Mouse (Mus musculus) heart, embryonic 12.5 days (tissue): ENCODE results near the gene Zfp638. TPM values are rescaled to one million over a fixed set of nuclear protein-coding genes. Genes with fewer than 3 reads are reported as not detected.

Source experiments
- ATAC-seq: fragments of 200-750 bp; cut with Nextera tagmentation; 2 replicates; pipeline ENCODE4 v1.8.0; 2017; ENCODE audit warnings: moderate TSS enrichment, moderate library complexity; ENCODE audit not compliant: insufficient number of reproducible peaks, low FRiP score
- H3K27ac ChIP-seq: fragments of 300-500 bp; sonication (generic); 2 replicates; pipeline ENCODE4 v1.5.1; 2016; ENCODE audit warnings: mild to moderate bottlenecking, moderate library complexity; ENCODE audit not compliant: poor library complexity, severe bottlenecking
- H3K27me3 ChIP-seq: fragments of 300-500 bp; sonication (generic); replicated peaks from 2 replicates; pipeline ENCODE4 v1.6.1; 2016; ENCODE audit warnings: mild to moderate bottlenecking, moderate library complexity
- H3K36me3 ChIP-seq: fragments of 300-500 bp; sonication (generic); 2 replicates; pipeline ENCODE4 v1.6.1; 2016; ENCODE audit warnings: mild to moderate bottlenecking, moderate library complexity
- H3K4me1 ChIP-seq: fragments of 300-500 bp; sonication (generic); replicated peaks from 2 replicates; pipeline ENCODE4 v1.6.1; 2016; ENCODE audit warnings: mild to moderate bottlenecking
- H3K4me2 ChIP-seq: fragments of 300-500 bp; sonication (generic); 2 replicates; pipeline ENCODE4 v1.6.1; 2016; ENCODE audit warnings: mild to moderate bottlenecking, moderate library complexity
- H3K4me3 ChIP-seq: fragments of 300-500 bp; sonication (generic); 2 replicates; pipeline ENCODE4 v1.5.1; 2016; ENCODE audit warnings: mild to moderate bottlenecking
- H3K9ac ChIP-seq: fragments of 300-500 bp; sonication (generic); 2 replicates; pipeline ENCODE4 v1.6.1; 2016; ENCODE audit warnings: mild to moderate bottlenecking, moderate library complexity
- H3K9me3 ChIP-seq: fragments of 300-500 bp; sonication (generic); replicated peaks from 2 replicates; pipeline ENCODE4 v1.6.1; 2016; ENCODE audit warnings: mild to moderate bottlenecking, moderate library complexity
- WGBS: fragments of 180-500 bp; shearing (Covaris S2); methylation state at CpG from one replicate; pipeline ENCODE4 v1.1.7; 2016; 5-methylcytosine and 5-hydroxymethylcytosine counted together
- polyA plus RNA-seq: library from polyadenylated mRNA; unstranded; fragments of >200 nt; fragmentation: Nextera tagmentation; extraction: Ambion mirVana; gene quantifications from 2 replicates; pipeline ENCODE4 v1.2.1, GENCODE M21; 2016

Zfp638 gene
- polyA plus RNA-seq, 1 experiment from 2014 or later = 53.2 TPM

GRCm38 (mm10) chr6:83914720-83915271 lies 47.9 kb downstream of the Zfp638 start:
- under 1% methylated on average over 40 of the region's 40 CpGs for WGBS
- peak overlapping the region; percentile 77 for H3K4me2 ChIP-seq
- H3K27me3 ChIP-seq = no peaks in the 10 kb centered on the region
- H3K4me1 ChIP-seq = no peaks in the 10 kb centered on the region
- no peaks in the 10 kb centered on the region for H3K36me3 ChIP-seq
- H3K27ac ChIP-seq = peak overlapping the region; percentile 88
- peak overlapping the region; percentile 99 for H3K9ac ChIP-seq
- H3K9me3 ChIP-seq = no peaks in the 10 kb centered on the region
- peak overlapping the region; percentile 94 for H3K4me3 ChIP-seq
- peak; percentile 76 for ATAC-seq

- Histone ChIP-seq H3K27ac (no peak overlapping the region), H3K9ac (no peak overlapping the region), H3K4me1 (peaks cover 6% of the 10 kb centered on the region; the same call in 1 of the 2 replicates), H3K27me3 (no peaks in the 10 kb centered on the region), H3K36me3 (peaks cover 16% of the 10 kb centered on the region), H3K4me2 (no peak overlapping the region), H3K9me3 (no peaks in the 10 kb centered on the region), H3K4me3 (no peak overlapping the region)
- no peak for ATAC-seq
- 73% methylated on average over 1 of the region's 1 CpGs for WGBS
Measured at GRCm38 (mm10) chr6:83927418-83927817, 60.5 kb downstream of the Zfp638 start.

- no peak overlapping the region for H3K4me2 ChIP-seq
- no peaks in the 10 kb centered on the region for H3K9me3 ChIP-seq
- peaks cover 16% of the 10 kb centered on the region for H3K36me3 ChIP-seq
- no peak overlapping the region for H3K27ac ChIP-seq
- H3K27me3 ChIP-seq = no peaks in the 10 kb centered on the region
- no peak overlapping the region for H3K9ac ChIP-seq
- no peak overlapping the region for H3K4me3 ChIP-seq
- H3K4me1 ChIP-seq = no peaks in the 10 kb centered on the region
- 70% methylated on average over 2 of the region's 2 CpGs for WGBS
- ATAC-seq = no peak
Measured at GRCm38 (mm10) chr6:83928225-83928624, 61.3 kb downstream of the Zfp638 start.

DNA sequence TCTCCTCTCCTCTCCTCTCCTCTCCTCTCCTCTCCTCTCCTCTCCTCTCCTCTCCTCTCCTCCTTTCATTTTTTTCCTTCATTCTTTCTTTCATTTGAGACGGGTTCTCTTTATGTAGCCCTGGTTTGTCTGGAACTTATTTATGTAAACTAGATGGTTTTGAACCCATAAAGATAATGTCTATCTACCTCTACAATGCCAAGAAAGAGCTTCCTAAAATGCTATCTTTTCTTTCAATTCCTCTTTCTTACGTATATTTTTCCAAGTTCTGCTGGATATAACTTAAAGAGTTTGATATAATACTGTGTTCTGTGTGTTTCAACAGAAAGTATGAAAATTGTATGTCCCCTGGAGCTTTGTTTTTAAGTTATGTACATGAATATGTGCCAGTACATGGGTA lies 72.6 kb downstream of the Zfp638 start:
- H3K9me3 ChIP-seq = no peaks in the 10 kb centered on the region
- 91% methylated on average over 2 of the region's 2 CpGs for WGBS
- H3K4me1 ChIP-seq = no peaks in the 10 kb centered on the region
- no peak overlapping the region for H3K4me2 ChIP-seq
- H3K27me3 ChIP-seq = no peaks in the 10 kb centered on the region
- H3K9ac ChIP-seq = no peak overlapping the region
- H3K27ac ChIP-seq = no peak overlapping the region
- peaks cover 32% of the 10 kb centered on the region for H3K36me3 ChIP-seq
- no peak overlapping the region for H3K4me3 ChIP-seq
- ATAC-seq = no peak

DNA sequence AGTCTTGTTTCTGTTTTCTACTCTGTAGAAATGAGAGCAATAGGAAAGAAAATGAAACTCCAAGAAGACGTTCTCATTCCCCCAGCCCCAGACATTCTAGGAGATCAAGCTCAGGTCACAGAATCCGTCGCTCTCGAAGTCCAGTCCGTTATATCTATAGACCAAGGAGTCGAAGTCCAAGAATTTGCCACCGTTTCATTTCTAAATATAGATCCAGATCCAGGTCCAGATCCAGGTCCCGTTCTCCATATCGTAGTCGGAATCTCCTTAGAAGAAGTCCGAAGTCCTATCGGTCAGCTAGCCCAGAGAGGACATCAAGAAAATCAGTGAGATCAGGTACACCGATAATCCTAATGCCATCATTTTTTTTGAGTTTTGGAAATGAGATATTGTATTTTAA lies 75.9 kb downstream of the Zfp638 start:
- no peak overlapping the region for H3K27ac ChIP-seq
- peaks cover 38% of the 10 kb centered on the region for H3K36me3 ChIP-seq
- no peaks in the 10 kb centered on the region for H3K4me1 ChIP-seq
- 83% methylated on average over 13 of the region's 13 CpGs for WGBS
- no peak for ATAC-seq
- H3K27me3 ChIP-seq = no peaks in the 10 kb centered on the region
- no peak overlapping the region for H3K9ac ChIP-seq
- H3K9me3 ChIP-seq = no peaks in the 10 kb centered on the region
- H3K4me2 ChIP-seq = no peak overlapping the region
- H3K4me3 ChIP-seq = no peak overlapping the region

- Histone ChIP-seq H3K36me3 (peaks cover 33% of the 10 kb centered on the region), H3K4me2 (no peak overlapping the region), H3K4me1 (no peaks in the 10 kb centered on the region), H3K27ac (no peak overlapping the region), H3K9me3 (no peaks in the 10 kb centered on the region), H3K27me3 (no peaks in the 10 kb centered on the region), H3K4me3 (no peak overlapping the region), H3K9ac (no peak overlapping the region)
- no peak for ATAC-seq
Measured at GRCm38 (mm10) chr6:83953603-83954002, 86.7 kb downstream of the Zfp638 start.

DNA sequence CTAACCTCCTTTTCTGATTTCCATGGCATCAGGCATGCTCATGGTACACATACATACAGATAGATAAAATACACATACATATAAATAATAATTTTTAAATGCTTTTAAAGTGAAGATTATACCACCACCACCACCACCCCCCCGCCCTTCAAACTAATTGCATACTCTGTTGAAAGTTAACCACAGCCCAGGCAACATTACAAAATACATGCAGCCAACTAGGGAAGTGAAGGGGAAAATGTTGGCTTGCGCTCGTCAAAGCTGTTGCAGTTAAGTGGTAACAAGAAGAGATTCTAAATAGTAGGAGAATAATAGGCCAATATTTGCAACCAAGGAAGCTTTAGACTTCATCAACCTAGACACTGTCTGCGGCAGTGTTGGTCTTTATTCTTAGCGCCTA lies 120.7 kb downstream of the Zfp638 start:
- H3K36me3 ChIP-seq = peaks cover 43% of the 10 kb centered on the region
- WGBS = 92% methylated on average over 5 of the region's 5 CpGs
- H3K4me3 ChIP-seq = no peak overlapping the region
- no peaks in the 10 kb centered on the region for H3K27me3 ChIP-seq
- no peaks in the 10 kb centered on the region for H3K4me1 ChIP-seq
- no peak overlapping the region for H3K27ac ChIP-seq
- H3K4me2 ChIP-seq = no peak overlapping the region
- no peak overlapping the region for H3K9ac ChIP-seq
- ATAC-seq = no peak
- H3K9me3 ChIP-seq = no peaks in the 10 kb centered on the region

- 80% methylated on average over 1 of the region's 1 CpGs for WGBS
- no peak overlapping the region for H3K4me3 ChIP-seq
- no peaks in the 10 kb centered on the region for H3K9me3 ChIP-seq
- H3K27ac ChIP-seq = no peak overlapping the region
- H3K36me3 ChIP-seq = peaks cover 22% of the 10 kb centered on the region
- no peak overlapping the region for H3K4me2 ChIP-seq
- no peaks in the 10 kb centered on the region for H3K4me1 ChIP-seq
- no peak overlapping the region for H3K9ac ChIP-seq
- no peak for ATAC-seq
- no peaks in the 10 kb centered on the region for H3K27me3 ChIP-seq
Measured at GRCm38 (mm10) chr6:84002716-84003115, 135.8 kb downstream of the Zfp638 start.

GRCm38 (mm10) chr6:84004295-84004694 lies 137.4 kb downstream of the Zfp638 start:
- Histone ChIP-seq H3K9ac (no peak overlapping the region), H3K4me1 (peaks cover 7% of the 10 kb centered on the region), H3K27me3 (no peaks in the 10 kb centered on the region), H3K36me3 (peaks cover 8% of the 10 kb centered on the region; the same call in 1 of the 2 replicates), H3K9me3 (no peaks in the 10 kb centered on the region), H3K4me2 (no peak overlapping the region), H3K4me3 (no peak overlapping the region), H3K27ac (no peak overlapping the region)
- WGBS = 82% methylated on average over 4 of the region's 4 CpGs
- ATAC-seq = no peak

GRCm38 (mm10) chr6:84008363-84009171 lies 141.7 kb downstream of the Zfp638 start, which contains the start of gene Dysf:
TSS of gene Dysf (plus strand) at chr6:84008590.
- H3K9me3 ChIP-seq = no peaks in the 10 kb centered on the region
- under 1% methylated on average over 41 of the region's 41 CpGs for WGBS

DNA sequence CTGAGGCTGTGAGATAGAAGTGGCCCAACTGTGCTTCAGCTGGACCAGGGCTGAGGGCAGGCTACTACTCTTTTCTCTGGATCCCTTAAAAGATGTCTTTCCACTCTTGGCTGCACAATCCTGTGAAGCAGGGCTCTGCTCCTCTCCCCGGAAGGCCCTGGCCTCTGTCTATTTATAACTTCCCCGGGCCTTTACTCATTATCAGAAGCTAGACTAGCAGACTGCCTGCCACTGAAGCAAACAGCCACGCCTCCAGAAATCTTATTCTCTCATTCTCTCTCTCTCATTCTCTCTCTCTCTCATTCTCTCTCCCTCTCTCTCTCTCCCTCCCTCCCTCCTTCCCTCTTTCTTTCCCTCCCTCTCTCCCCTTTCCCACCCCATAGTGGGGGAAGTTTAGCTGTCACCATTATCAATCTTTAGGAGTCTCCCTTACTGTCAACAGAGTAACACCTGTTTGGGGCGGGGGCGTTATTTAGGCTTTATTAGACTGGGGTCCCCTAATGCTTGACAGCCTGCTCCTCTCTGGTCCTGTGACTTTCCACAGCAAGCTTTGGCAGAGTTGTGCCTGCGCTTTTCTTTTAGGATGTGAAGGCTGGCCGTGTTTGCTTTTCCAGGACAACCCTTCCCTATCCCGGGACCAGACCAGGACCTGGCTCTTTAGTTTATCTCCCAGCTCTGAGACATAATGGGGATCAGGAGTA lies 142.4 kb downstream of the Zfp638 start:
- WGBS = 9% methylated on average over 8 of the region's 8 CpGs
- Histone ChIP-seq H3K4me1 (peaks cover 45% of the 10 kb centered on the region), H3K36me3 (no peaks in the 10 kb centered on the region), H3K4me3 (peak overlapping the region; percentile 57), H3K9ac (peak overlapping the region; percentile 72), H3K27me3 (no peaks in the 10 kb centered on the region), H3K4me2 (peak overlapping the region; percentile 92), H3K27ac (peak overlapping the region; percentile 94), H3K9me3 (no peaks in the 10 kb centered on the region)
- ATAC-seq = peak; percentile 53

More at GRCm38 (mm10) chr6:84008363-84009171, 141.7 kb downstream of the Zfp638 start, which contains the start of gene Dysf:
- Histone ChIP-seq H3K27ac (peak within 1 kb of the TSS; percentile 94), H3K4me2 (peak within 1 kb of the TSS; percentile 92), H3K4me1 (peaks cover 45% of the 10 kb centered on the region), H3K4me3 (peak within 1 kb of the TSS; percentile 57), H3K27me3 (no peaks in the 10 kb centered on the region), H3K36me3 (no peaks in the 10 kb centered on the region), H3K9ac (peak within 1 kb of the TSS; percentile 72)
- ATAC-seq = peak; percentile 68
